Mouse (Mus musculus) lung, embryonic 14.5 days (tissue): ENCODE data around the gene Gjb2. TPM values are rescaled to one million over a fixed set of nuclear protein-coding genes. Genes with fewer than 3 reads are reported as not detected.

Experiments
- ATAC-seq: fragments of 200-750 bp; cut with Nextera tagmentation; 2 replicates; pipeline ENCODE4 v1.8.0; 2017; ENCODE audit warnings: mild to moderate bottlenecking, moderate TSS enrichment, moderate library complexity; ENCODE audit not compliant: insufficient read depth
- DNase-seq: peaks from one replicate; pipeline ENCODE4 v3.0.0-alpha.2; 2015
- H3K27ac ChIP-seq: fragments of 300-500 bp; sonication (generic); 2 replicates; pipeline ENCODE4 v1.5.1; 2014; ENCODE audit warnings: low read depth, mild to moderate bottlenecking, moderate library complexity
- H3K27me3 ChIP-seq: fragments of 300-500 bp; sonication (generic); 2 replicates; pipeline ENCODE4 v1.6.1; 2014; ENCODE audit warnings: low read length, control low read depth; ENCODE audit not compliant: insufficient read depth
- H3K36me3 ChIP-seq: fragments of 300-500 bp; sonication (generic); 2 replicates; pipeline ENCODE4 v1.6.1; 2014; ENCODE audit warnings: control low read depth; ENCODE audit not compliant: insufficient read depth
- H3K4me1 ChIP-seq: fragments of 300-500 bp; sonication (generic); 2 replicates; pipeline ENCODE4 v1.6.1; 2014; ENCODE audit warnings: antibody characterized with exemption, control low read depth; ENCODE audit not compliant: insufficient read depth
- H3K4me2 ChIP-seq: fragments of 300-500 bp; sonication (generic); 2 replicates; pipeline ENCODE4 v1.6.1; 2014; ENCODE audit warnings: mild to moderate bottlenecking
- H3K4me3 ChIP-seq: fragments of 300-500 bp; sonication (generic); 2 replicates; pipeline ENCODE4 v1.5.1; 2014; ENCODE audit warnings: low read depth, low read length
- H3K9ac ChIP-seq: fragments of 300-500 bp; sonication (generic); 2 replicates; pipeline ENCODE4 v1.6.1; 2014
- H3K9me3 ChIP-seq: fragments of 300-500 bp; sonication (generic); 2 replicates; pipeline ENCODE4 v1.6.1; 2016; ENCODE audit warnings: low read depth, low read length, control low read depth
- CTCF ChIP-seq: IDR thresholded peaks from 2 replicates; pipeline ENCODE4 v1.5.1; 2016; ENCODE audit warnings: antibody characterized with exemption, low read depth
- WGBS: fragments of 180-500 bp; shearing (Covaris S2); extraction: QIAGEN DNeasy Blood & Tissue Kit; methylation state at CpG from one replicate; pipeline ENCODE4 v1.1.7; 2014; 5-methylcytosine and 5-hydroxymethylcytosine counted together
- polyA plus RNA-seq: library from polyadenylated mRNA; unstranded; fragments of >200 nt; fragmentation: Nextera tagmentation; extraction: Ambion mirVana; gene quantifications from 2 replicates; pipeline ENCODE4 v1.2.1, GENCODE M21; 2014

Gjb2 gene
- polyA plus RNA-seq, 1 experiment from 2014 or later: 0.24 TPM

DNA sequence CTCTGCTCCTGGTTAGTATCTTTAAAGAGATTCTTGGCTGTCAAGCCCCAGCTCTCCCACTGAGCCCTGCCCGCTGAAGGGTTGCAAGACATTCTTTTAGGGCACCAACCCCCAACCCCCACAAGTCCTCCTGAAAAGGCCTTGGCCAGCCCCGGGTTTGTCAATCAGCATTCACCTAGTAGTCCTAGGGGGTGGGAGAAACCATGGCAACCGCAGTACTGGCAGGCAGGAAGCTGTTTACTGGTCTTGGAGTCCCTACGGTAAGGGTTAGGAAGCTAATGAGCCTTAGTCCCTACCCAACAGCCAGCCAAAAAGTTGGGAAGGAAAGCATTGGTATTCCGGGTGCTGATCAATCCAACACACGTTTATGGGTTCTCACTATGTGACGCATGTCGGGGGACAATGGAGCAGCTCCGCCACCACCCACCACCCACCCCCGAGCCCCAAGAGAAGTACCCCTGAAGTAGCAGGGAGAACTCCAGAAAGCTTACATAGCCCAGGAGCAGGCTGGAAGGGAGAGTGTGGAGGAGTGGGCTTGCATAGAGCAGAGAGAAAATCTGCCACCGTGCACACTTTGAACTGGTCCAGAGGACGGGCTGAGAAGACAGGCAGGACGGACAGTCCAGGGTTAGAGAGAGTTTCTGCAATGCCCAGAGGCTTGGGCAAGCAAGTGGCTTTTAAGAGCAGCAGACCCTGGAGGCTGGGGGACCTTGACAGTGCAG, 11.5 kb upstream of the Gjb2 start, which contains the start of gene Gm4491:
TSS of gene Gm4491 (minus strand) at position 61 of the 722 bp plus-strand sequence.
- Histone ChIP-seq H3K9me3 (no peaks in the 10 kb centered on the region), H3K27me3 (0 out of 2 replicates have a peak, but pooled peaks cover 7% of the 10 kb centered on the region), H3K9ac (no peak within 1 kb of the TSS), H3K4me1 (no peaks in the 10 kb centered on the region), H3K4me3 (no peak within 1 kb of the TSS), H3K4me2 (no peak within 1 kb of the TSS), H3K36me3 (no peaks in the 10 kb centered on the region), H3K27ac (no peak within 1 kb of the TSS)
- DNase-seq (no peak), ATAC-seq (no peak)
- no peak for TF ChIP-seq CTCF
- WGBS: 24% methylated on average over 13 of the region's 13 CpGs

GRCm38 (mm10) chr14:57109194-57109593, 4.7 kb upstream of the Gjb2 start:
- H3K9me3 ChIP-seq: no peaks in the 10 kb centered on the region
- H3K4me3 ChIP-seq: no peak overlapping the region
- peak; percentile 89 for DNase-seq
- no peaks in the 10 kb centered on the region for H3K36me3 ChIP-seq
- no peak overlapping the region for H3K9ac ChIP-seq
- 5% methylated on average over 4 of the region's 4 CpGs for WGBS
- no peak overlapping the region for H3K27ac ChIP-seq
- peaks cover 47% of the 10 kb centered on the region for H3K27me3 ChIP-seq
- no peak overlapping the region for H3K4me2 ChIP-seq
- no peak for ATAC-seq
- TF ChIP-seq CTCF: peak; percentile 83
- no peaks in the 10 kb centered on the region for H3K4me1 ChIP-seq

DNA sequence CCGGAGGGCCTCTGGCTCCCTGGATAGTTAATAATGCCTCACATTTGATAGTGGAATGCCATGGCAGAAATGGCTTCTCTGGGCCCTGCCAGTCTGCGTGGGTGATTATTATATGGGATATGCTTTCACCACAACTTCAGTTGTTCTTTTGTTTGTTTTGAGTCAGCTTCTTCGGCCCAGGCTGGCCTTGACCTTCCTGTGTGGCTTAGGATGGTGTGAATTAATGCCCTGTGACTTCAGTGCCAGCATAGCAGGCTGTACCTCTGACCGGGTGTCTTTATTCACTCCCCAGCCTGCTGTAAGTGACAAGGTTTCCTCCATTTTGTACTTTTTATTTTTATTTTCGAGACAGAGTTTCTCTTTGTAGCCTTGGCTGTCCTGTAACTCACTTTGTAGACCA, 3.4 kb upstream of the Gjb2 start:
- H3K4me2 ChIP-seq: no peak overlapping the region
- WGBS: 43% methylated on average over 5 of the region's 5 CpGs
- H3K27me3 ChIP-seq: peaks cover 54% of the 10 kb centered on the region
- H3K4me3 ChIP-seq: no peak overlapping the region
- no peak overlapping the region for H3K9ac ChIP-seq
- no peaks in the 10 kb centered on the region for H3K4me1 ChIP-seq
- no peak overlapping the region for H3K27ac ChIP-seq
- ATAC-seq (no peak), DNase-seq (no peak)
- H3K36me3 ChIP-seq: no peaks in the 10 kb centered on the region
- H3K9me3 ChIP-seq: no peaks in the 10 kb centered on the region
- no peak for TF ChIP-seq CTCF

- no peak for ATAC-seq
- 36% methylated on average over 8 of the region's 8 CpGs for WGBS
These were observed 2.6 kb upstream of the Gjb2 start for GRCm38 (mm10) chr14:57107091-57107490.

GRCm38 (mm10) chr14:57105721-57106120, 1.2 kb upstream of the Gjb2 start:
- no peak for TF ChIP-seq CTCF
- ATAC-seq: no peak
- Histone ChIP-seq H3K36me3 (no peaks in the 10 kb centered on the region), H3K4me1 (no peaks in the 10 kb centered on the region), H3K4me3 (no peak overlapping the region), H3K27ac (no peak overlapping the region), H3K27me3 (peaks cover 66% of the 10 kb centered on the region), H3K4me2 (no peak overlapping the region), H3K9me3 (no peaks in the 10 kb centered on the region), H3K9ac (no peak overlapping the region)
- DNase-seq: no peak
- 48% methylated on average over 11 of the region's 11 CpGs for WGBS

More at GRCm38 (mm10) chr14:57107091-57107490, 2.6 kb upstream of the Gjb2 start:
- Histone ChIP-seq H3K27me3 (peaks cover 61% of the 10 kb centered on the region), H3K4me2 (no peak overlapping the region), H3K4me1 (no peaks in the 10 kb centered on the region), H3K4me3 (no peak overlapping the region), H3K9ac (no peak overlapping the region), H3K36me3 (no peaks in the 10 kb centered on the region), H3K9me3 (no peaks in the 10 kb centered on the region), H3K27ac (no peak overlapping the region)
- TF ChIP-seq CTCF: no peak
- DNase-seq: no peak

- no peaks in the 10 kb centered on the region for H3K4me1 ChIP-seq
- peaks cover 68% of the 10 kb centered on the region for H3K27me3 ChIP-seq
- H3K36me3 ChIP-seq: no peaks in the 10 kb centered on the region
- H3K4me3 ChIP-seq: peak overlapping the region; percentile 53; the same call in 1 of the 2 replicates
- no peak for ATAC-seq
- H3K4me2 ChIP-seq: peak overlapping the region; percentile 98
- no peak overlapping the region for H3K9ac ChIP-seq
- no peaks in the 10 kb centered on the region for H3K9me3 ChIP-seq
- 14% methylated on average over 14 of the region's 14 CpGs for WGBS
- TF ChIP-seq CTCF: no peak
- H3K27ac ChIP-seq: no peak overlapping the region
- no peak for DNase-seq
These were observed 609 bp upstream of the Gjb2 start for GRCm38 (mm10) chr14:57105111-57105510.

- 2% methylated on average over 22 of the region's 22 CpGs for WGBS
- H3K4me2 ChIP-seq: peak overlapping the region; percentile 98
- H3K4me3 ChIP-seq: peak overlapping the region; percentile 53
- no peak overlapping the region for H3K27ac ChIP-seq
- no peaks in the 10 kb centered on the region for H3K36me3 ChIP-seq
- ATAC-seq: no peak
- no peaks in the 10 kb centered on the region for H3K9me3 ChIP-seq
- peak overlapping the region; percentile 47 for H3K9ac ChIP-seq
- peaks cover 68% of the 10 kb centered on the region for H3K27me3 ChIP-seq
- no peak for TF ChIP-seq CTCF
- no peaks in the 10 kb centered on the region for H3K4me1 ChIP-seq
- peak; percentile 12 for DNase-seq
These were observed 794 bp downstream of the Gjb2 start for GRCm38 (mm10) chr14:57103711-57104105.
